Mouse (Mus musculus): ENCODE measurements at regions not wholly inside any gene's neighbourhood (a gene's known extent, or its start where the extent isn't known, plus 50 kb on each side); places are given as distances from the start of the nearest gene placed in this dataset.

DNA sequence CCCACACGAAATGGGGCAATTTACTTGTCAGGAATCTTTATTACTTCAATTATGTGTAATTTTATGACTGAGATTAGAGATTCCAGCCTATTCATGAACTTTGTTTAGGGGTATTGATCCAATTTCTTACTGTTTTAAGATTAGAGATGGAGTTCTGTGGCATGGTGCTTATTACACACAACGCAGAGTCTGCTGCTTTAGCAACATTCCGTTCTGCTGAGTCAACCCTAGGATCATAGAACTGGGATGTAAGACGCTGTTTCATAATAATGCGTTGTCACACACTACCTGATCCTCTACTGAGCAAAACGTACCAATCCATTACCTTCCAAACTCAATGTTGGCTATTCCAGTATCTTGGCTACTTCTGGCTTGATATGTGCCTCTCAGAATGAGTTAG is 121.9 kb upstream of the Gm21876 start:
- TF ChIP-seq POLR2A (IDR thresholded peaks at IDR 0.05; ENCODE audit: insufficient read length, low read depth) (no peak), POLR2AphosphoS2 (IDR thresholded peaks at IDR 0.05; ENCODE audit: insufficient read length, low read depth) (no peak), USF1 (IDR thresholded peaks at IDR 0.05; ENCODE audit: low read depth) (no peak), MAX (IDR thresholded peaks at IDR 0.05; ENCODE audit: low read depth) (no peak), MYOG (IDR thresholded peaks at IDR 0.05; ENCODE audit: control insufficient read depth in 1 of 3, insufficient read depth in 1 of 3, insufficient read length in 2 of 3, low read depth in 2 of 3) (no peak), MYOD1 (IDR thresholded peaks at IDR 0.05; ENCODE audit: control insufficient read depth in 1 of 3, insufficient read length in 2 of 3, low read depth in 2 of 3) (no peak), E2F4 (IDR thresholded peaks at IDR 0.05; ENCODE audit: insufficient read depth) (no peak), SRF (IDR thresholded peaks at IDR 0.05; ENCODE audit: control insufficient read depth, insufficient read length, low read depth) (no peak), TCF3 (IDR thresholded peaks at IDR 0.05; ENCODE audit: insufficient read length, low read depth) (no peak), TCF12 (IDR thresholded peaks at IDR 0.05; ENCODE audit: insufficient read depth, poor library complexity, severe bottlenecking) (no peak), REST (IDR thresholded peaks at IDR 0.05; ENCODE audit: insufficient read depth, insufficient read length) (no peak), CEBPB (IDR thresholded peaks at IDR 0.05; ENCODE audit: insufficient read depth, poor library complexity, severe bottlenecking) (no peak)

Data from myocyte (in vitro differentiated cells).